Mouse (Mus musculus) kidney, postnatal 4 days (tissue): ENCODE measurements at regions not wholly inside any gene's neighbourhood (a gene's known extent, or its start where the extent isn't known, plus 50 kb on each side); places are given as distances from the start of the nearest gene placed in this dataset.

Experiments used
- DNase-seq, 2 experiments: peaks; one replicate each; pipeline ENCODE4 v3.0.0; 2021; ENCODE audit warnings: mixed read lengths in 2 of 2

DNA sequence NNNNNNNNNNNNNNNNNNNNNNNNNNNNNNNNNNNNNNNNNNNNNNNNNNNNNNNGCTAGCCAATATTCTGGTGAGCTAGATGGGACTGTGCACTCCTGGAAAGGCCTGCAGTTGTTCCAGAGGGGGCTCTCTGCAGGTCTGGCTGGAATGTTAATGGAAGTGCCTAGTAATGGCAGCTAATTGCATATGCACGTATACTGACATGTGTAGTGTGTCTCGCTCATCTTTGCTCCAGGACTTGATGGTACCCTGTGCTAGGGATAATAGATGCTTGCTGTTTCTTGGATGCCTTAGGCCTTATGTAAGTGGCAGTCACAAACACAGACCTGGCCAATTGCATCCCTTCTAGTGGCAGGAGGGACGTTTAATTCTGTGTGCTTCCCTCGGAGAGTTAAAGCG is 560.0 kb upstream of the 3110018I06Rik start:
- DNase-seq: no peak

DNA sequence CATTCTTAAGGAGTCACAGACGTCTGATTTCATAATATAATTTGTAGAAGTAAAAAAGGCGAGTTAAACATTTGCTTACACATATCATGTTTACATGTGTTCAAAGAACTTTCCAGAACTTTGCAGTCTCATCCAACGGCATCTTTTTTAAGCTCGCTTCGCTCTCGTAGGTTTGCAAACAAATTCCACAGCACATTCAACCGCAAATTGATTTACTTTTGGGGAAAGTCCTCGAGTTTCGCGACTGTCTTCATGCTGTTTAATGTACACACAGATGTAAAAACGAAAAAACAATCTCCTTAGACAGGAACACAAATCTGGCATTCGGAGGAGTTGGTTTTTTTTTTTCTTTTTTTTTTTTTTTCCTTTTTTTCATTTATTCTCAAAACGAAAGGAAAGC is 559.3 kb upstream of the 3110018I06Rik start:
- DNase-seq: no peak

DNA sequence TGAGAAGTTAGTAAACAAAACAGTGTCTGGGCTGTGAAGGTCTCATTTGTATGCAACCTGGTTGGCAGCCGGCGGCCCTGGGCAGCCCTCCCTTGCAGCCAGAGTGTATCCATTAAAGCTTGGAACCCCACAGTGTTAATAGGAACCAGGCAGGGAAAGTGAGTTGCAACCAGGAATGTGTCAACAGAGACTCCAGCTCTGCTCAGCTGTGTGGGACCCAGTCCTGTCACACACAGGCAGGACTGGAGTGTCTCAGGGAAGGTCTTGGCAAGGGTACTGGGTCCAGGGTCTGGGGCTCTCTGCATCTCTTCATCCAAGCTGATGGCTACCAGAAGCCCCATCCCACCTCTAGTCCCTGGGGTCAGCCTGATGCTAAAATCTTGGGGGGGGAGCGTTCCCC is 556.8 kb upstream of the 3110018I06Rik start:
- no peak for DNase-seq

DNA sequence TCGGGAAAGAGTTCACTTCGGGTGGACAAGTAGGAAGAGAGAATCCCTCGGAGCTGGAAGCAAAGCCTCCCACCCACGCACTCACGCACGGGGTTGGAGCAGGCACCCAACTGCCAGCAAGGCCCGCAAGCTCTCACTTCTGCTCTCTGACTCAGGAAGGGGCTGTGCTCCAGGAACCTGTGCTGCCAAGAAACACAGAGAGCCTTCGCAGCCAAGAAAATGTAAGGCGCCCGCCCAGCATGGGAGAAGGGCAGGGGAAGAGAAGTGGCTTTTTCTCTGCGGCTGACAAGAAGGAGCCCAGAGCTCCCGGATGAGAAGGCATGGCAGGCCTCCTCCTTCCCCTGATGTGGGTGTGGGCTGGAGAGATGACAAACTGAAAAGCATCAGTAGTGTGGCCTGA is 549.1 kb upstream of the 3110018I06Rik start:
- DNase-seq: peak; percentile 2 to 15

DNA sequence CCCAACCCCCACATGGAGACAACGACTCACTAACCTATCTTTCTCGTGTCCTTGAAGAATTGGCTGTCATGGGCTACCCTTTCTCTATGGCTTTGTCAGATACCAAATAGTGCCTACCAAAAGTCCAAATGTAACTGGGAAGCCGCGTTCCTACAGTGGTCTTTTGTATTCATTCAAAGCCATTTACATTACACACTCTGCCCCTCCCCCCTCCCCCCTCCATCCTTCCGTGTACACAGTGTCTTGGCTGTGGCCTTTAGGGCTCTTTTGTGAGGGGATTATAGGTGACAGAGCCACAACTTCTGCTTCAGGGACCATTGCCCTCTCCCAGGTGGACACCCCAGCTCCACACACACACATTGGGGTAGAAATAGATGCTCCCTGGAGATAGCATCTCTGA is 544.6 kb upstream of the 3110018I06Rik start:
- DNase-seq: no peak

DNA sequence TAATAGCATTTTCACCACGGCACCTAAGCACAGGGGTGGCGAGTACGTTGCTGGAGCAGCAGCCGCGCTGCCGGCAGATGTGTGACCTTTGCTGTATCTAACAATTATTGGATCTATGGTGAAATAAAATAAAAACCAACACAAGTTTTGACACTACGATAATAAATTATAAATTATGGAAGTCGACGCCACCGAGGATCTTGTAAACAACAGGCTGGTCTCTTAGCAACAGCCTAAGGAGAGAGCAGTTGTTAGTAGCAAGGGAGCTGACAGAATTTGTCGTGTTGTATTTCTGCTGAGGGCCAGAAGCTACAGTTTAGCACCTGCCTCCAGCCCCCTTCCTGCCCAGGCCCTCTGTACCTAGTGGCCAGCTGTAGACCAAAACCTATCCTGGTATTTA is 535.8 kb upstream of the 3110018I06Rik start:
- DNase-seq: no peak

DNA sequence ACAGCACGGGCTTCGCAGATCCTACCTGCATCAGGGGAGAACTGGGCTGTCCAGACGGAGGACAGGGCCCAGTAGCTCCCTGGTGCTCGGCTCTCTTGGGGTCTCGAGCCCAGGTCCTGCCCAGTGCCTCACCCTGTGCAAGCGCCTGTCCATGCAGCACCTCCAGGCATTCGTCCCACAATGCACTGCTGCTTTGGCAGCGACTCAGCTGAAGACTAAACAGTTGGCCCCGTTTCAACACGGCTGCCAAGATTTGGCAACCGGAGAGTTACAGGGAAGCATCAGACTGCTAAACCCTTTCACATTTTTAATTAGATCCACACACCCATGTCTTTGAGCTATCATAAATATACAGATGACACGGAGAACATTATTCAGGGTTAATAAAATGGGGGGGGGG is 532.7 kb upstream of the 3110018I06Rik start:
- DNase-seq: peak; percentile 58 to 62

DNA sequence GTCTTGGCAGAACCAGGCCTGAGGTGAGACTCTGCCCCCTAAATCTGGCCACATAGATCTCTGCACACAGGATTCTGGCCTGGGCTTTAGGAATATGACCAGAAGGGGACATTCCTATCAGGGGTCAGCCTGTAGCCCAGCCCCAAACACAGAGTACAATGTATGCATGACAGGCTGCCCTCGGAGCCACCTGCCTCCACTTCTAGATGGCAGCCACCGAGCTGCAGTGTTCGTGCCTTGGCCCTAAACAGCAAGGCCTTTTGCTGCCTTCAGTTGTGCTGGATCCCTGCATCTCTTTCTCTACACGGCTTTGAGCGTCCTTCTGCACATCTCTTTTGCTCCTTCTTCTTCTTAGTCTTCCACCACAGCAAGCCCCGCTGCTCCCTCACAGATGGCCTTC is 532.2 kb upstream of the 3110018I06Rik start:
- no peak for DNase-seq

DNA sequence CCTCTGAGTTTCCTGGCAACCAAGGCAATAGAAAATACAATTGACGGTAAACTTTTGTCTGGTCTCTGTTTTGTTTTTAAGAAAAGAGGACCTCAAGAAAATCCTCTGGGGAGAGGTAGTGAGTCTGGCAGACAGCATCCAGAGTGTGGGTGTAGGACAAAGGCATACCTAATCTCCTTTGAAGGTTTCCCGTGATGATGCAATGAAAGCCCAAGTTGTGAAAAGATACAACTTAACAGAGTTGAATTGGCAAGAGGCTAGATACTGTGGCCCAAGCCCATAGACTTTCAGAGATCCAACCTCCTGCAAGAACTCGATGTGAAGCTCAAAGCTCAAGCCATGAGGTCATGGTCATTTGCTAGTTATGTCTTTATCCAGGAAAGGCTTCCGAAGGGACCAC is 526.4 kb upstream of the 3110018I06Rik start:
- DNase-seq: no peak

DNA sequence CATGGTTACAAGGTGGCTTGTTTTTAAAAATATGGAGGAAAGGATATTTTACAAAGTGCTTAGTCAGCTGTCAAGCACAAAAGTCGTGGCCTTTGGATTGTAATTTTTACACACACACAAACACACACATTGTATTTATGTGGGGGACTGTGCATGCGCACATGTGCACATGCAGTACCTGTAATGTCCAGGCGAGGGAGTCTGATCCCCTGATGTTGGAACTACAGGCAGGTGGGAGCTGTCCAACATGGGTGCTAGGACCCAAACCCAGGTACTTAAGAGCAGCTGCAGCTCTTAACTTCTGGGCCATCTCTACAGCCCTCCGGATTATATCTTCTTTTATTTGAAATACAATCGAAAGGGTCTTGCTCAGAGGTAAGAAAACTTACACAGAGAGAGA is 524.7 kb upstream of the 3110018I06Rik start:
- DNase-seq: peak; percentile 25 to 35

DNA sequence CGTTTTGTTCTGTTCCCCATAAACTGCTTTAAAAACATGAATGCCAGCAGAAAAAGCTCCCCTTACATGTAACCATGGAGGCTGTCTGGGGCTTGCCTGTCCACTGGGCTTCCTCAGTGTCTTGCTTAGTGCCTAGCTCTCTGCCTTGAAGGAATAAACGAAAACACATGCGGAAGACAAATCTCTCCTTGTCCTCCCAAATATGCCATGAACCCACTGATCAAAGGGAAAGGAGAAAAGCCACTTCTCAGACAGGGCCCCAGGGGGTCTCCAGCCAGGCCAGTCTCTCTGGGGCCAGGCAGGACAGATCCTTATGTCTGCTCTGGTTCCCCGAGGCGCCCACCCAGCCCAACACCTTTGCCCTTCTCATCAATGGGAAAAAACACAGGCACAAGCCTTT is 518.6 kb upstream of the 3110018I06Rik start:
- no peak for DNase-seq

DNA sequence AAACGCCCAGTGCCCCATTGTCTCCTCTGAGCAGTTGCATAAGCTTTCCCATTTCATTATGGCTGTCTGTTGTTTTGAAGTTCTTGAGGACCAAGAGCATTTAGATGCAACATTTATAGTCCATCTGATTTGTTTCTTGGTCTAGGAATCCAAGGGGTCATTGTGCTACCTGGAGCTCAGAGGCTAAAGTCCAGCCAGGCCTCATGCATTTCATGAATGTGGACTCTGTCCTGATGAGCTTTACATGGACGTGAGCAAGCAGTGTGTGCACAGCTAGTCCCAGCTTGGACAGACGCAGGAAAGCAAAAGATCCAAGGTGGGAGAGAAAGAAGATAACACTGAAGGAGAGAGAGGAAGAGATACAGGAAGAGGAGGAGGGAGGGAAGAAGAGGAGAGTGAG is 496.0 kb upstream of the 3110018I06Rik start:
- peak; percentile 5 to 26 for DNase-seq

DNA sequence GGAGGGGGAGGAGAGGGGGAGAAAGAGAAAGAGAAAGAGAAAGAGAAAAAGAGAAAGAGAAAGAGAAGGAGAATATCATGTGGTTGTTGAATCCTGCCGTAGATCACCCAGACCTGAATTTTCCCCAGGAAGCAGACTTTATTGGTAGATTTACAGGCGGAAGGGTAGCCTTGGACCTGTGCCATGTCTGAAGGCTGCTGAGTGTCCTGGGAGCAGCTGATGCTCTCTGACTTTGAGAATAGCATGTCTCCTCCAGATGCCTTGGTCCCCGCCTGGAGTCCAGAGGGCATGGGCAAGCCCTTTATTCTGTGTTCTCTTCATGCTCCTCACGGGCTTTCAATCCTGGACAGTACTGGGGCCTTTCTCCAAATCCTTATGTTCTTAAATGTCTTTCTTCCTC is 495.4 kb upstream of the 3110018I06Rik start:
- DNase-seq: peak; percentile 14 to 43

DNA sequence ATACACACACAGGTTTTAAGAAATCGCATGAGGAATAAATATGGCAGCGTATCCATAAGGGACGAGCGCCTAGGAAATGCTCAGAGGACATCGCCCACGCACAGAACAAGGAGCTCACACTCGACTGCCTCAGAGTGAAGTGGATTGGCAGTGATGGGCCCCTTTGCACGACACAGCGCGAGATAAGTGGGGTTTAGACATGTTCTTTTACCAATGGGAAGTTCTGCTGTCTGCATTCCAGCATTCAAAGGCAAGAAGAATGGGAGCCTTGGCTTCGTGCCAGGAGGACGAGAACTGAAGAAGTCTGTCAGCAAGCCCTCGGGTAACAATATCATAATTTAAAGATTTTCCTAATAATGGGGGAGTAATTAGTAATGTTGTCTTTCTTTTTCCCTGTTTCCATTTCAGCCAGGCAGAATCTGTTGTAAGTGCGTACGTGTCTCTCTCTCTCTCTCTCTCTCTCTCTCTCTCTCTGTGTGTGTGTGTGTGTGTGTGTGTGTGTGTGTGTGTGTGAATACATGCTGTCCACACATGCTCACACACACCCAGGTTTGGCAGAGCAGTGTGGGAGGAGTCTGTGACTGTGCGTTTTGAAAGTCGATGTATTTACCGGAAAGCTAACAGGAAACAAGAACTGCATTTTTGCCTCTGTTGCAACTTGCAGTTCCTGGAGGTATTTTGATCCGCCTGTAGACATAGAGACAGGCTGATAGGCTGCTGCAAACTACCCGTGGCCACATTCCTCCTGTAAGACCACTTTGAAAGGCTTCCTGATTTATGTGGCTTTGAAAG is 477.2 kb upstream of the 3110018I06Rik start:
- DNase-seq: peak; percentile 37 to 40

DNA sequence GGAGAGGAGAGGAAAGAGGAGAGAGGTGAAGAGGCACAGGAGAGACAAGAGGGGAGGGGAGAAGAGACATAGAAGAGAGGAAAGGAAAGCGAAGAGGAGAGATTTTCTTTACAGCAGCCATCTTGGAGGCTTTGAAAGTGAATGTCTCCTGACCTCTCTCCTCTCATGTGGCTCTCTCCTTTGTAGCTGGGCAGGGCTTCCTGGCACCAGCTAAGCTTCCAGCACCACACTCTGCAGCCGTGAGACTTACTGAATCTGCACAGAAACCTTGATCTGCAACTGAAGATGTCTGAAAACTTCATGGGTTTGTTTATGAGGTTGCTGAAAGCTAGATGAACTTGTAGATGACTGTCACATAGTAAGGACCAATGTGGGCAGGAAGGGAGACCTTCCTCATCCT is 471.6 kb upstream of the 3110018I06Rik start:
- DNase-seq: no peak

DNA sequence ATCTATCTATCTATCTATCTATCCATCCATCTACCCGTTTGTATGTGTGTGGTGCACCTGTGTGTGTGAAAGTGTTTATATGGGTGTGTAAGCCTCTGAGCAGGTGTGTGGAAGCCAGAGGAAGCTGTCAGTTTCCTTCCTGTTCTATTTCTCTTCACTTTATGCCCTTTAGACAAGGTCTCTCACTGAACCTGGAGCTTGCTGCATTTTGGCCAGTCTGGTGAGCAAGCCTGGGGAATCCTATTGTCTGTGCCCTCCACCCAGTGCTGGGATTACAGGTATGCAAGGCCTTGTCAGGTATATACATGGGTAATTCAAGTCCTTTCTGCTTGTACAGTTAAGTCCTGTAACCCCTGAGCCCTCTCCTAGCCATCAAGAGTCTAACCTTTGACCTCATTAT is 466.6 kb upstream of the 3110018I06Rik start:
- DNase-seq: no peak

DNA sequence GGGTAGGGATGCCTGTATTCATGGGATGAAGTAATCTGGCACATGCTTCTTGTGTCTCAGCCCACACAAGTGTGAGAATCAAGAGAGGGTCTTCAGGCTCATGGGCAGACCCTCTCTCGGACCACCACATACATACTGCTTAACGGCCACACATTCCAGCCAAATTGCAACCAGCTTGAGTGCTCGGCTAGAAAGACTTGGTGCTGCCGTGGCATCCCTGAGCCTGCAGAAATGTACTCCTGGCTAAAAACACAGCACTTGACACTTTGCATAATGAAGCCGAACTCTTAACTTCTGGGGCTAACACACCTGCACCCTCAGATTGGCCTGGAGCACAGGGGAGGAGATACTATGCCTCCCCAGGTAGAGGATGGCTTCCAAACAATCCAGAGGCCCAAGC is 461.6 kb upstream of the 3110018I06Rik start:
- DNase-seq: no peak

DNA sequence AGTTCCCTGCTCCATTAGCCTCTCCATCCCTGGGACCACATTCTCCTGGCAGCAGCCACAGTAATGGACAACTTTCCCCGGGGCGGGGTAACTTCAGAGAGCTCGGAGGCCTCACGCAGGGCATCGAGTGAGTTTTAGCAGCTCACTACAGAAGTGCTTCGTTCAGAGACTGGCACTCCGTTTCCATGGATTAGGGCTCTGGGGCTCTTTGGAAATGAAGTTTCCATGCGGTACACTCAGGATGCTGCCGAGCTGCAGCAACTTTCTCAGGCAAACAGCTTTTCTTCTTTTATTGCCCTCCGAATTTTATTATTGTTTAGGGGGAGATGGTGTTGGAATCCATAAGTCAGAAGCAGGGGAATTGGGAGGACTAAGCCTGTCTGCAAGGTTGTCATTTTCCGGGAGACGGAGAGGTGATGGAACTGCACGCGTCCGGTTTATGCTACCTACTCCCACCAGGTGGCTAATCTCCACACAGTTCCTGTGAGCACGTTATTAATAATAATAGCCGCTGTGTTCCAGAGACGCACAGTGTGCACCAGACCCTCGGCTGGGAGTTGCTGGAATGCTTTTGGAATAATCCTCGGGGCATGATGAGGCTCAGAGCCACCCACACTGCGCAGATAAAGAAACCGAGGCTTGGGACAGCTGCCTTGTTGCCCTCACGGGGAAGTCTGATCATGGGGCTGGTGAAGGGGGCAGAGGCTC is 460.4 kb upstream of the 3110018I06Rik start:
- DNase-seq: no peak

DNA sequence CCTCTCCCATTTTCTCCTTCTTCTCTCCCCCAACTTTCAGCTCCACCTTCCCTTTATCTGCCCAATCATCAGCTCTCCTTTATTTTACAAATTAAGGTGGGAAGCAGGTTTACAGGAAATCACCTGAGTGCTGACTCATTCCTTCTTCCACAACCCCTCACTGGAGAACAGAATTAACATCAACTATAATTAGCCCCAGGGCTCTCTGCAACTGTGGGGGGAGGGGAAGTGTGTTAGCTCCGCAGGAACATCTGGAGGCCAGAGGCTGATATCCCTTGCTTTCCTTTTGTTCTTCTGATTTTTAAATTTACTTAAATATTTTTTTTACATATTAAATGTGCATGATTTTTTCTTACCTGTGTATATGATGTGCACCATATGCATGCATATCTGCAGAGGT is 459.4 kb upstream of the 3110018I06Rik start:
- no peak for DNase-seq

DNA sequence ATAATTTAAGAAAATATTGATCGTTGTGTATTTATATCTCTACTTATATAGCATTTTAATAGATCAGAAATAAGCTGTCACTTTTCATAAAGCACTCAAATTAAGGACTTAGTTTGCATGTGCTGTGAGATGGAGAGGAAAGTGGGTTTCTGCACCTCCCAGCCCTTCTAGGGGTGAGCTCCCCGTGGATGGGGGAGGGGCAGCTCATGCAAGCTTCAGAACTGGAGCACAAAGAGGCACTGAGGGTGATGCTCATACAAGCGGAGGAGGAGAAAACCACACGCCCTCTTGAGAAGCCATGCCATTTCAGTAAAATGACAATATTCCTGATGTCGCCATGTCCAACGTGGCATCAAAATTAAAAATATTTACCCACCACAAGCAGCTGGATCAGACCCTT is 452.1 kb upstream of the 3110018I06Rik start:
- DNase-seq: no peak

DNA sequence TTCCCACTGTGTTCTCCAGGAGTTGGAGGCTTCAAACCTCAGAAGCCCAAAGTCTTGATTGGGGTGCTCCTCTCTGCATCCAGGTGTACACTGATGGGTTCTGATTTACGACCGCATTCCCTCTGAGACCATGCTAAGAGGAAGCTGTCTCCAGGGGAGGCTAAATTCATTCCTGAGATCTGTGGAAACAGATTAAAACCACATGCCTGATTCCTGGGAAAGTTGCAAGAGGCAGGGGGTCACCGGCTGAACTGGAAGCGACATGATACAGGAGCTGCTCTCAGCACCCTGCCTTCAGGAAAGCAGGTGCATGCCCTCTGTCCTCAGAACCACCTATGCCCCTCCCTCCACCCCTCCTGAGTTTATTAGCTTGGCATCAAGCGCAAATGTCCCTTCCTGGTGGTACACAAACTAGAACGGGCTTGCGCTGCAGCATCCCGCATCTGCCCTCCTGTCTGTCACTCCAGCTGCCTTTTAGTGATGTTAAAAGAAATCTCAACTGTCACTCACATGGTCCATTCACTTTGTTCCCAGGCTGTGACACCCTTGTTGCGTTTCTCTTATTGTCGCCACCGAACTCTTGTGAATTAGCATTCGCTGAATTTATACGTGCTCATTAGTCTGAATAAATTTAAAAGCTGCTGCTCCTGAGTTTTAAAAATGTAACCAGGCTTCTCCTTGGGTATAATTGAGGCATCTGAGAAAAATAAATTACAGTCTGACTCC is 446.3 kb upstream of the 3110018I06Rik start:
- no peak for DNase-seq

DNA sequence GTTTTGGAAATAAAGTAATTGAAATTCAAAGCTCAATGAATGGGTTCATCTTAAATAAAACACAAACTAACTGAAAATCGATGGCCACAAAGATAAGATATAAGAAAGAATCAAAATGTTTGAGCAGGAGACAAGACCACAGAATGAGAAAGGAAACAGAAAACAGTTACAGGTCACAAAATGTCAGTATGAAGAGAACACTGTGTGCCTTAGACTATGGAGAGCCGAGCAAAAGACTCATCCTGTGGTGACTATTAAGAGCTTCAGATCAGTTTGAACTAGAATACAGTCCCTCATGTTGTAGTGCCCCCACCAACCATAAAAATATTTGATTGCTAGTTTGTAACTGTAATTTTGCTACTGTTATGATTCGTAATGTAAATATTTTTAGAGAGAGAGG is 441.9 kb upstream of the 3110018I06Rik start:
- no peak for DNase-seq

DNA sequence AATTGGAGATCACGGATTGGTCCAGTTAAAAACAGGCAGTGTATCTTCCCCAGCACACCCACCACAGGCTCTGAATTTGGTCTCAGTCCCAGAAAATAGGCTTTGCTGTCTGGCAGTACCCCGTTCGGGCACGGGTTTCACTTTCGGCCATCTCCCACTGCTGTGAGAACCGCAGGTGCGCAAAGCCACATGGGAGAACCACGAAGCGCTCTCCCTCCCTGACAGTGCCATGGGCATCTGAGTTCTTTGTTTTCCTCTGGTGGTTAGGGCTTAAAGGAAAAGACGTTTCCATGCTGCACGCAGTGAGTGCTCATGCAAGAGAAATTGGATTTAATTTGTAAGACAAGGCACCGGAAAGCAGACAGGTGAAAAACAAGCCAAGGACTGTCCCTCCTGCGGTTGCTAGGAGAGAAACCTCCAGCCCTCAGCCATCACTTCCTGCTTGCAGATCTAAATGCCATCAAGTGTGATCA is 441.3 kb upstream of the 3110018I06Rik start:
- peak in 1 of 2 experiments; percentile 5 for DNase-seq
